Mouse (Mus musculus): ENCODE results near the gene Gps1. TPM values are rescaled to one million over a fixed set of nuclear protein-coding genes. Genes with fewer than 3 reads are reported as not detected.
A peak's percentile ranks its signal among the peaks of the same experiment; 100 is the strongest.
"Not testable (repeated sequence)": the region's sequence is repeated elsewhere in the genome, so short reads cannot be mapped to it uniquely, and the experiment has no call there.

Gene Gps1
- polyA plus RNA-seq, 1 experiment, result 179 TPM

GRCm38 (mm10) chr11:120779876-120780275 is 4.2 kb upstream of the Gps1 start:
- Histone ChIP-seq H3ac (ENCODE audit: control insufficient read depth, insufficient read length) (no peak overlapping the region), H3K79me2 (ENCODE audit: control insufficient read depth, insufficient read depth) (peaks cover 6% of the 10 kb centered on the region), H3K4me3 (no peak overlapping the region), H3K36me3 (ENCODE audit: control insufficient read depth, insufficient read depth) (no peaks in the 10 kb centered on the region), H3K27me3 (ENCODE audit: control insufficient read depth, insufficient read depth, insufficient read length) (no peaks in the 10 kb centered on the region), H3K4me2 (ENCODE audit: low read depth) (no peak overlapping the region)
- no peak for TF ChIP-seq REST (IDR thresholded peaks at IDR 0.05; ENCODE audit: insufficient read depth, insufficient read length)
- TF ChIP-seq CEBPB (IDR thresholded peaks at IDR 0.05; ENCODE audit: insufficient read depth, poor library complexity, severe bottlenecking), result no peak
- no peak for TF ChIP-seq SRF (IDR thresholded peaks at IDR 0.05; ENCODE audit: control insufficient read depth, insufficient read length, low read depth)
- TF ChIP-seq MAX (IDR thresholded peaks at IDR 0.05; ENCODE audit: low read depth), result no peak
- no peak for TF ChIP-seq MYOD1 (IDR thresholded peaks at IDR 0.05; ENCODE audit: control insufficient read depth in 1 of 3, insufficient read length in 2 of 3, low read depth in 2 of 3)
- TF ChIP-seq POLR2AphosphoS2 (IDR thresholded peaks at IDR 0.05; ENCODE audit: insufficient read length, low read depth), result no peak
- TF ChIP-seq E2F4 (IDR thresholded peaks at IDR 0.05; ENCODE audit: insufficient read depth), result no peak
- no peak for TF ChIP-seq POLR2A (IDR thresholded peaks at IDR 0.05; ENCODE audit: insufficient read length, low read depth)
- no peak for TF ChIP-seq MYOG (IDR thresholded peaks at IDR 0.05; ENCODE audit: control insufficient read depth in 1 of 3, insufficient read depth in 1 of 3, insufficient read length in 2 of 3, low read depth in 2 of 3)
- no peak for TF ChIP-seq TCF3 (IDR thresholded peaks at IDR 0.05; ENCODE audit: insufficient read length, low read depth)
- TF ChIP-seq TCF12 (IDR thresholded peaks at IDR 0.05; ENCODE audit: insufficient read depth, poor library complexity, severe bottlenecking), result no peak

GRCm38 (mm10) chr11:120781361-120781760 is 2.7 kb upstream of the Gps1 start:
- not testable (repeated sequence) for H3K27me3 ChIP-seq (ENCODE audit: control insufficient read depth, insufficient read depth, insufficient read length); H3K4me2 ChIP-seq (ENCODE audit: low read depth); H3K4me3 ChIP-seq; H3ac ChIP-seq (ENCODE audit: control insufficient read depth, insufficient read length); H3K36me3 ChIP-seq (ENCODE audit: control insufficient read depth, insufficient read depth)
- H3K79me2 ChIP-seq (ENCODE audit: control insufficient read depth, insufficient read depth), result peaks cover 17% of the 10 kb centered on the region

- Histone ChIP-seq H3K4me2 (ENCODE audit: low read depth) (peak overlapping the region; percentile 91), H3K4me3 (peak overlapping the region; percentile 39), H3K27me3 (ENCODE audit: control insufficient read depth, insufficient read depth, insufficient read length) (no peaks in the 10 kb centered on the region), H3ac (ENCODE audit: control insufficient read depth, insufficient read length) (peak overlapping the region; percentile 76), H3K36me3 (ENCODE audit: control insufficient read depth, insufficient read depth) (peaks cover 11% of the 10 kb centered on the region), H3K79me2 (ENCODE audit: control insufficient read depth, insufficient read depth) (peaks cover 17% of the 10 kb centered on the region)
- TF ChIP-seq MYOG (IDR thresholded peaks at IDR 0.05; ENCODE audit: control insufficient read depth in 1 of 3, insufficient read depth in 1 of 3, insufficient read length in 2 of 3, low read depth in 2 of 3), result peak in 1 of 3 experiments; percentile 13
- no peak for TF ChIP-seq MYOD1 (IDR thresholded peaks at IDR 0.05; ENCODE audit: control insufficient read depth in 1 of 3, insufficient read length in 2 of 3, low read depth in 2 of 3)
- TF ChIP-seq POLR2A (IDR thresholded peaks at IDR 0.05; ENCODE audit: insufficient read length, low read depth), result no peak
- no peak for TF ChIP-seq REST (IDR thresholded peaks at IDR 0.05; ENCODE audit: insufficient read depth, insufficient read length)
- no peak for TF ChIP-seq MAX (IDR thresholded peaks at IDR 0.05; ENCODE audit: low read depth)
- no peak for TF ChIP-seq POLR2AphosphoS2 (IDR thresholded peaks at IDR 0.05; ENCODE audit: insufficient read length, low read depth)
- no peak for TF ChIP-seq TCF12 (IDR thresholded peaks at IDR 0.05; ENCODE audit: insufficient read depth, poor library complexity, severe bottlenecking)
Observed at GRCm38 (mm10) chr11:120783426-120784063, 527 bp upstream of the Gps1 start.

GRCm38 (mm10) chr11:120785145-120785544 is 1.1 kb downstream of the Gps1 start:
- H3K4me3 ChIP-seq, result peak overlapping the region; percentile 39
- no peaks in the 10 kb centered on the region for H3K27me3 ChIP-seq (ENCODE audit: control insufficient read depth, insufficient read depth, insufficient read length)
- H3K36me3 ChIP-seq (ENCODE audit: control insufficient read depth, insufficient read depth), result peaks cover 17% of the 10 kb centered on the region
- H3K79me2 ChIP-seq (ENCODE audit: control insufficient read depth, insufficient read depth), result peaks cover 17% of the 10 kb centered on the region
- peak overlapping the region; percentile 93 for H3K4me2 ChIP-seq (ENCODE audit: low read depth)
- peak overlapping the region; percentile 76 for H3ac ChIP-seq (ENCODE audit: control insufficient read depth, insufficient read length)
- TF ChIP-seq CEBPB (IDR thresholded peaks at IDR 0.05; ENCODE audit: insufficient read depth, poor library complexity, severe bottlenecking) (no peak), E2F4 (IDR thresholded peaks at IDR 0.05; ENCODE audit: insufficient read depth) (no peak), MYOD1 (IDR thresholded peaks at IDR 0.05; ENCODE audit: control insufficient read depth in 1 of 3, insufficient read length in 2 of 3, low read depth in 2 of 3) (no peak), POLR2AphosphoS2 (IDR thresholded peaks at IDR 0.05; ENCODE audit: insufficient read length, low read depth) (no peak), MAX (IDR thresholded peaks at IDR 0.05; ENCODE audit: low read depth) (no peak), TCF12 (IDR thresholded peaks at IDR 0.05; ENCODE audit: insufficient read depth, poor library complexity, severe bottlenecking) (no peak), TCF3 (IDR thresholded peaks at IDR 0.05; ENCODE audit: insufficient read length, low read depth) (no peak), POLR2A (IDR thresholded peaks at IDR 0.05; ENCODE audit: insufficient read length, low read depth) (no peak), REST (IDR thresholded peaks at IDR 0.05; ENCODE audit: insufficient read depth, insufficient read length) (no peak), SRF (IDR thresholded peaks at IDR 0.05; ENCODE audit: control insufficient read depth, insufficient read length, low read depth) (no peak), USF1 (IDR thresholded peaks at IDR 0.05; ENCODE audit: low read depth) (no peak), MYOG (IDR thresholded peaks at IDR 0.05; ENCODE audit: control insufficient read depth in 1 of 3, insufficient read depth in 1 of 3, insufficient read length in 2 of 3, low read depth in 2 of 3) (no peak)

GRCm38 (mm10) chr11:120788460-120788859 is 4.4 kb downstream of the Gps1 start:
- H3K27me3 ChIP-seq (ENCODE audit: control insufficient read depth, insufficient read depth, insufficient read length); H3K4me3 ChIP-seq; H3ac ChIP-seq (ENCODE audit: control insufficient read depth, insufficient read length); H3K4me2 ChIP-seq (ENCODE audit: low read depth): not testable (repeated sequence)
- H3K79me2 ChIP-seq (ENCODE audit: control insufficient read depth, insufficient read depth), result peaks cover 17% of the 10 kb centered on the region
- H3K36me3 ChIP-seq (ENCODE audit: control insufficient read depth, insufficient read depth), result peaks cover 26% of the 10 kb centered on the region

All from myocyte (in vitro differentiated cells).